Mouse (Mus musculus) megakaryocyte, adult 5-6 weeks (primary cell): ENCODE results near the gene Kif5c. TPM values are rescaled to one million over a fixed set of nuclear protein-coding genes. Genes with fewer than 3 reads are reported as not detected.
A peak's percentile ranks its signal among the peaks of the same experiment; 100 is the strongest.

Source experiments
- ATAC-seq: 2 replicates; pipeline ENCODE4 v1.8.0; 2016; ENCODE audit warnings: mild to moderate bottlenecking, inconsistent platforms; ENCODE audit not compliant: poor library complexity, severe bottlenecking
- total RNA-seq, 2 experiments: library from RNA; stranded (forward) in 1 of 2; stranded (reverse) in 1 of 2; fragments of 153-499, 151-499 nt in 1 of 2; fragments of 221-1000, 200-1000 nt in 1 of 2; gene quantifications; 2 replicates each; pipeline versions ENCODE4 v1.2.3 to v1.2.4; 2015 to 2017

Kif5c gene
- total RNA-seq, 2 experiments from 2014 or later: 0.13 to 0.15 TPM

DNA sequence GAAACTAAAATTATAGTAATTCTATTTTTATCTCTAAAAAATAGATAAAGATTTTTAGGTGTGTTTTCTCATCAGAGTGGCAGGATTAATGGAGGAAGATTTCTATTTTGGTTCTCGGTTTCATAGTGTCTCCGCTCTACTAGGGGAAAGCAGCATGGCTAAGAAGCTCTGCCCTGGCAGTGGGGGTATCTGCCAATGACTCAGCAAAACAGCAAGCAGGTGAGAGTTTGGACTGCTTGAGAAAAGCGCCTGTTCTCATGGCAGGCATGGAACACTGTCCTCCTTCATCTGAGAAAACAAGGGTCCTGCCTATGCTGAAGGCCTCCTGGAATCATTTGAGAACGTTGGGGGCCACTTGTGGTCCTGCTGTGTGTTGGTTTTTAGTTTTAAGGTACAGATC is 156.1 kb downstream of the Kif5c start:
- no peak for ATAC-seq

DNA sequence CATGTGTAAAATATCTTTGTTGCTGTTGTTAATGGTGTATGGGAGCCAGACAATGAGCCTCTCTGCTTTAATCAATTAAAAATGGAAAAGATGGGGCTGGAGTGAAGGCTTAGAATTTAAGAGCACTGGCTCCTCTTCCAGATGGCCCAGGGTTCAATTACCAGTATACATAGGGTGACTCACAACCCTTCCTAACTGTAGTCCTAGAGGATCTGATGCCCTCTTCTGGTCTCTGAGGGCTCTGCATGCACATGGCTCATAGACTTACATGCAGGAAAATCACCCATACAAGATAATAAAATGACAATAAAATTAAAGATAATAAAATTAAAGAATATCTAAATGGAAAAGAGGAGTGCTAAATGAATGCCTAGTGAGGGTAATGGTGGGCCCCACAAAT is 156.6 kb downstream of the Kif5c start:
- ATAC-seq: no peak

- no peak for ATAC-seq
Measured at GRCm38 (mm10) chr2:49776407-49776806, 157.3 kb downstream of the Kif5c start.

GRCm38 (mm10) chr2:49787376-49788050 is 168.4 kb downstream of the Kif5c start, which contains the start of gene Lypd6b:
Lypd6b (plus strand) TSS chr2:49787688.
- ATAC-seq: peak; percentile 49

- peak; percentile 36 for ATAC-seq
Measured at GRCm38 (mm10) chr2:49788051-49788418, 168.9 kb downstream of the Kif5c start.

DNA sequence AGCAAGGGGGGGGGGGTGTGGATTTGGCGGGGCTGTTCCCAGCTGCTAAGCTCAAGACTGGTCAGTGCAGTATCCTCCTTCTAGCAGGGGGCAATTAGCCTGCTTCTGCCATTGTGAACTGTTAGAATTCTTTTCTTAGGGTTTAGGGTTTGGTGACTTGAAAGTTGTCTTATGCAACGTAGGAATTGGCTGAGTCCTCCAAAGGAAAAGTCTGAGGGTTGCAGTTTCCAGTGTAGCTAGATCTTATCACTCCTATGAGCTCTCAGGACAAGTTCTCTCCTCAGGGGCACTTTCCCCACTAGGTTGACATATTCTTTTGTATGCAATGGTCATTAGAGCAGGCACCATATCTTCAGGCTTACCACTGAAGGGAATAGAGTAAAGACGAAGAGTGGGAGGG is 169.5 kb downstream of the Kif5c start:
- no peak for ATAC-seq

DNA sequence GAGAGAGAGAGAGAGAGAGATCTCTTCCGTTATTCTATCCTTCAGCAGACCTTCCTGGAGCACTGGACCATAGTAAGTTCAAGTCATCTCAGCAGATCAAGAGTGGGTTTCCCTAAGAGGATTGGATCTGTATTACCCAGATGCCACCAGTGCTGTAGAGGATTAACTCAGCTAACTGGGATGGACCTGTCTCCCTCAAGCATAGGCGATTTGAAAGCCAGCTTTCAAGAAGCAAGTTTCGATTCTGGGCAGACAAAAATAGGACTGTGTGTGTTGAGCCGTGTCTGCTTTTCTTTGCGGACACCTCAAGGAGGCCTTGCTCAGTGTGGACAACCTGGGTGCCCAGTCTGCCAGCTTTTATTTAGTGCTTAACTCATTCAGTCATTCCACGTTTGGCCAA is 170.0 kb downstream of the Kif5c start:
- no peak for ATAC-seq

- ATAC-seq: no peak
Measured at GRCm38 (mm10) chr2:49789504-49789903, 170.4 kb downstream of the Kif5c start.

GRCm38 (mm10) chr2:49797444-49798143 is 178.5 kb downstream of the Kif5c start:
- no peak for ATAC-seq

GRCm38 (mm10) chr2:49804448-49804847 is 185.3 kb downstream of the Kif5c start:
- no peak for ATAC-seq

- no peak for ATAC-seq
Measured at GRCm38 (mm10) chr2:49805736-49806371, 186.8 kb downstream of the Kif5c start.

DNA sequence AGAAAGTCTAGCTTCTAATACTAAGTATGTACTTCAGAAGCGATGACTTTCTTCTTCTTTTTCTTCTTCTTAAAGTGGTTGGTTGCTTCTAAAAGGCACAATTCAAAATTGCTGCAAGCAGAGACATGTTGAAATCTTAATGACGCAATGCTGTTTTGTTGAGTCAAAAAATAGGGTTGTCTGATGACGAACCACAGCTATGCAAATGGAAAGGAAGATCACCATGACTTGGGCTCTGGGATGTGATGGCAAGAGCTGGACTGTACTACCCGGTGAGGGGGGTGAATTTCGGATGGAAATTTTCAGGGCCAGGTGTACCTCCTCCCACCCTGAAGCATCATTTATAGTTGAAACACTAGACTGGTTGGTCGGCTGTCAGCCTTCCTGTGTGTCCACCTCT is 190.4 kb downstream of the Kif5c start:
- peak; percentile 65 for ATAC-seq

DNA sequence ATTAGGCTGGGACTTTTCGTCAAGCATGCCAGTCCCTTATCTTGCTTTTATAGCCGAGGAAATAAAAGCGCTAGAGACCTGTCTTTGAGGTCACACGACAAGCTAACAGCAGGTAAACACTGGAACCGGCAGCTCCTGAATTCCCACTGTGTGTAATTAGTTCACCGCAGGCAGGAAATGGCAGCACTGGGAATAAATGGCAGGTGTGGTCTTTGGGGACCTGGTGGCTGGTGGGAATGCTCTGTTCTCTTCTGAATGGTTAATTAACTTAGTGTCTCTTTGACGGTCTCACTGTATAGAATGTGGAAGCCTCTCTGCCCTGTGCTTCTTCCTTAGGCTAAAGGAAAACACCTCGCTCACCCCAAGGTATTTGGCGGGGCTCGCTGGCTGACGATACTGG is 192.3 kb downstream of the Kif5c start:
- no peak for ATAC-seq

DNA sequence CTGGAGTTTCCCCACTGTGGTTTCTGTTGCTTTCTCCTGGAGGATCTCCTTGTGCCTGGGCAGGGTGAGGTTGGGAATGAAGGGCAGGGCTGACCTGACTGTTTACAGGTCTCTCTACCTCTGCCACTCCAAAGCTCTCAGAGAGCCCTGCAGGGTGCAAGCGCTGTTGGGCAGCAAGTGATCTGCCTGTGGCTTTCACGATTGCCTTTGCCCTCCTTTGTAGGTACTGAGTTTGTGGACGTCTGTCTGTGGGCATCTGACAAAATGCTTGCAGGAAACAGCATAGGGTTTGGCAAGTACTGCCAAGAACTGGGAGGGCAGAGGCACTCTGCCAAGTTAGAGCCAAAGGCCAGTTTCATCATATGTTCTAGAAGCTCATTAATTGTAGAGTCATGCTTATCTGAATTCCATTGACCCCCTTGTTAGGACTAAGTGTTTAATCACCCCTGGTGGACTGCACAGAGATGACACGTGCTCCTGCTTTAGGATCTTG is 192.8 kb downstream of the Kif5c start:
- ATAC-seq: peak; percentile 31

DNA sequence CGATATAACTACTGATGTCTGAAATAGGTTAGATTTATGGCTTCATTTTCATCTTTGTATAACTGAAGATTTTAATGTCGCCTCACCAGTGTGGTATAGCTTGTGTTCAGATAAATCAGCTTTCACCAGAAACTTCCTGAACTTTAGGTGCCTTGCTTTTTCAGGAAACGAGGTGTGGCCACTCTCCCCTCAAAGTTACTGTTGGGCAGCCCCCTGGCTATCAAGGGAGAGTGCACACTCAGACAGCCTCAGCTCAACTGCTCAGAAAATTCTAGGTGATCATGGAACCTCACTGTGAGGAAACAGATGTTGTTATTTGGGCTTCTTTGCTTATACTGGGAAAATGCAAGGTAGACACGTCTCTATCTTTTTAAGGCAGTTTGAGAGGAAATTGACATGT is 194.1 kb downstream of the Kif5c start:
- no peak for ATAC-seq

DNA sequence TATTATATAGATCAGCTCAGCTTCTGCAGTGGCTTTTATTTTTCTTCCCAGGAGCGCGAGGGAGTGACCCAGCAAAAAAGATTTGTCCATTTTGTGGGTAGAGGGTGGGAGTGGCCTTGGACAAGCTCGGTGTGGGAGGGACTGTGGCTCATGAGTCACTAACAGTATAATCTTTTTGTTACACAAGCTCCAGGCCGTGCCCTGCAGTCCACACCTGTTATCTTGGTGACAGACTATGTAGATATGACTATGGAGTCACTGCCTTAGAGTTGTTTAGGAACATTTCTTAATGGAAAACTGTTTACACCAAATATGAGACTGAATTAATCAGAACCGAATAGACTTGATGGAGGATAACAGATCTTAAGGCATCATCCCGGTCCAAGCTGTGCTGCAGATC is 194.9 kb downstream of the Kif5c start:
- ATAC-seq: peak; percentile 79

DNA sequence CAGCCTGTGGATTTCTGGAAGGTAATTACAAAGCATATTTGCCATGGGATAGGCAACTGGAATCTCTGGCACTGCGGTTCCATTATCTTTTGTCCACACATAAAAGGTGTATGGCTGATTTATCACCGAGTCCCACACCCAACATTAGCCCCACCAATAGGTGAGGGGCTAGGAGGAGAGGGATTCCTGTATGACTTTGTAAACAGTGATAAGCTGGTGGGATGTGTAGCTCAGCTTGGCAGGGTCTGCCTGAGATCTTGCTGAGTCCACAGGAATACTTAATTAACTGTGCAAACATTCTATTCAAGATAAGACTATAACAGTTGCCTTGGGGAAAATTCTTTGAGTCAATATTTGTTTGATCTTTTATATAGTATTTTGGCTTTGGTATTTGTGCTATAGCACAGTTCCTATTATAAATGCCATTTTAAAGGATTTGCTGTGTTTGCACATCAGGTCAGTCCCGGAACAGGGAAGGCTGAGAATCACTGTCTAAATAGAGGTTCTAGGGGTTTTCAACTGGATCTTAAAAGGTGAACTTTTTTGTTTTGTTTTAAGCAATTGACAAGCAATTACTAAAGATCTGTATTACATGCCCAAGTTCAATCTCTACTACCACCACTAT is 196.7 kb downstream of the Kif5c start:
- ATAC-seq: no peak

DNA sequence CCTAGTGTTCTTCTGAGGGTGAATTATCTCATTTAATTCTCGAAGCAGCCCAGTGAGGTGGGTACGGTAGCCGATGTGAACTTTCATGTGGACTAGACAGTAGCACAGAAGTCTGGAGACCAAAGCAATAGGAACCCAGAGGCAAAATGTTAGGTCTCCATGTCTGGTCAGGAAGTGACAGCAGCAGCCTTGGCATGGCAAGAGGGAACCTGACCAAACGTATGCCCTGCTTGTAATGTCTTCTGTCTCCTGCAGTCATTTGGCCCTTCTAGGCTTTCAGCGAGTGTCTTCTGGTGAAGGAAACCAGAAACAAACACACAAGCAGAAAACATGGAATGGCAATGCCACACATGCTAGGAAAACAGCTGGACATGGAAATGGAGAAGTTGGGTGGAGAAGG is 197.5 kb downstream of the Kif5c start:
- ATAC-seq: no peak

GRCm38 (mm10) chr2:49817151-49817550 is 198.1 kb downstream of the Kif5c start:
- ATAC-seq: no peak

DNA sequence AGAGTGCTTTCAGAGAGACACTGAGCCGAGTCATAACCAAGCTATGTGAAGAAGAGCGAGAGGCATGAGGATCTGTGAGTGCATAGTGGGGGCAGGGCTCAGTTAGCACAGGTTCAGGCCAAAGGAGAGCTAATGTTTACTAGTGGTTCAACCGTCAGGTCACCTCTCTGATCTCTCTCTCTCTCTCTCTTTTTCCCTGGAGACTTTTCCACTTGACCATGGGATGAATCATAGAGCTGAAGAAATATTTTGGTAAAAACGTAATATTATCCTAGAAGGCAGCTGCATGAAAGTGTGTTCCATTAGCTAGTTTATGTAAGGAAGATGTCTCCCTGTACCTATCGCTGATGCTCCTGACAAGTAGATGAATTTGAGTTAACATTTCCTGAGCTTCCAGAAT is 199.0 kb downstream of the Kif5c start:
- ATAC-seq: no peak

DNA sequence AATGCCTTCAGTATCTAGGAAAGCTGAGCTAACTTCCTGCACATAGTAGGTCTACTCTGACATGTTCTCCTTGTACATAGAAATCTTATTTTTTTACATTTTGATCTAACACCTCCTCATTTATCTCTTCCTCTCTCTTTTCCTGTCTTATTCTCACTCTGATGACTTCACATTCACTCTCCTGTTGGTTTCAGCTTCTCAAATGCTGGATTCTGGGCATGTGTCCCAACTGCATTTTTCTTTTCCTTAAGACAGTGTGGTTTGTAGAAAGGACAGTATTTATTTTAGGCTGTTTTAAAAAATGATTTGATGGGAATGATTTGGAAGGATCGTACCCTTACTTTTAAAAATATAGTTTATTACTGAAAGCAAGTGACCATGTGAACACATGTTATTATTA is 203.2 kb downstream of the Kif5c start:
- no peak for ATAC-seq
